Mouse (Mus musculus): ENCODE measurements around the gene Hsbp1. TPM values are rescaled to one million over a fixed set of nuclear protein-coding genes. Genes with fewer than 3 reads are reported as not detected.
"Not testable (repeated sequence)": the region's sequence is repeated elsewhere in the genome, so short reads cannot be mapped to it uniquely, and the experiment has no call there.

Hsbp1 gene
- polyA plus RNA-seq (2012; rRNA removed) (180 and 214 TPM in 2 replicates), polyA plus RNA-seq (2014; fragmentation: Nextera tagmentation; extraction: Ambion mirVana) (327 and 340 TPM in 2 replicates)

DNA sequence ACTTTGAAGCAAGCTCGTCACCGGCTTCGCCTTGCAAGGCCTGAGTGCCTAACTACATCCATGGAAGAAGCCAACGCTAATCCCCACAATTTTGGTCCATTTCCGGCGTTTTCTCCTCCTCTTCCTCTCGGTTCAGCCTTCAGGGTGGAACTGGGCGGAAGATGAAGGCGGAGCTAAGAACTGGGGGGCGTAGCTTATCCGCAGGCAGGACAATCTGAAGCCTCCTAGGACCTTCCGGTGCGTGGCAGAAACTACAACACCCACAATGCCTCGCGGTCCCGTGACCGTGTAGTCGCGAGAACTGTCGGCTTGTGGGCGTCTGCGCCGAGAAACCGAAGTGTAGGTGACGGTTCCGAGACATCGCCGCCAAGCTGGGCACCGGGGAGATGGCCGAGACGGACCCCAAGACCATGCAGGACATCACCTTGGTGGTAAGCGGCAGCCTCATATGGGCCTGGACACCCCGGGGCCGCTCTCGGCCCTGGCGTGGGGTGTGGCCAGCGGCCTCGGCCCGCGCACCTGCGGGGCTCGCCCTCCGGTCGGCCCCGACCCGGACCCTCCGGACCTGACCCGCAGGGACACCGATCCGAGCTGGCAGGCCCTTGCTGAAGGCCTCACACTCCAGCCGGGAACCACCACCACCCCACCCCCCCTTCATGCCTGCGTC is at the start of gene Hsbp1:
Gene Hsbp1 (plus strand): TSS at position 299 of the 667 bp plus-strand sequence.
- Histone ChIP-seq H3K9ac (ENCODE audit: low read depth, low read length, severe bottlenecking) (peak within 1 kb of the TSS; percentile 95), H3K4me2 (replicated peaks; ENCODE audit: low read depth, low read length, severe bottlenecking) (peak within 1 kb of the TSS; percentile 54), H3K4me3 (replicated peaks; ENCODE audit: low read length) (peak within 1 kb of the TSS; percentile 98), H3K27ac (replicated peaks; ENCODE audit: low read depth, low read length) (peak within 1 kb of the TSS; percentile 50; the same call in 1 of the 2 replicates), H3K4me1 (ENCODE audit: control insufficient read depth, insufficient read depth, low read length) (peaks cover 6% of the 10 kb centered on the region), H3K36me3 (ENCODE audit: control insufficient read depth, insufficient read depth, low read length) (peaks cover 29% of the 10 kb centered on the region), H3K9me3 (ENCODE audit: control insufficient read depth, low read length) (no peaks in the 10 kb centered on the region), H3K27me3 (ENCODE audit: control insufficient read depth, insufficient read depth, low read length) (no peaks in the 10 kb centered on the region)
- DNase-seq (ENCODE audit: low spot score): peak; percentile 98
- WGBS: 3% methylated on average over 33 of the region's 52 CpGs
- ATAC-seq (ENCODE audit: low FRiP score, low read depth): peak; percentile 99
- TF ChIP-seq POLR2A (IDR thresholded peaks at IDR 0.05; ENCODE audit: borderline replicate concordance, extremely low read depth, insufficient read depth, insufficient read length): peak; percentile 66; the same call in 1 of the 2 replicates

- H3K27ac ChIP-seq (replicated peaks; ENCODE audit: low read depth, low read length): no peak overlapping the region
- ATAC-seq (ENCODE audit: low FRiP score, low read depth): no peak
- H3K4me3 ChIP-seq (replicated peaks; ENCODE audit: low read length): no peak overlapping the region
- H3K4me1 ChIP-seq (ENCODE audit: control insufficient read depth, insufficient read depth, low read length): no peaks in the 10 kb centered on the region
- H3K9me3 ChIP-seq (ENCODE audit: control insufficient read depth, low read length): no peaks in the 10 kb centered on the region
- H3K36me3 ChIP-seq (ENCODE audit: control insufficient read depth, insufficient read depth, low read length): no peaks in the 10 kb centered on the region
- H3K27me3 ChIP-seq (ENCODE audit: control insufficient read depth, insufficient read depth, low read length): no peaks in the 10 kb centered on the region
- no peak for TF ChIP-seq POLR2A (IDR thresholded peaks at IDR 0.05; ENCODE audit: borderline replicate concordance, extremely low read depth, insufficient read depth, insufficient read length)
- H3K4me2 ChIP-seq (replicated peaks; ENCODE audit: low read depth, low read length, severe bottlenecking): no peak overlapping the region
- H3K9ac ChIP-seq (ENCODE audit: low read depth, low read length, severe bottlenecking): no peak overlapping the region
- no peak for DNase-seq (ENCODE audit: low spot score)
- WGBS: 81% methylated on average over 13 of the region's 13 CpGs
These were observed 48.8 kb upstream of the Hsbp1 start for GRCm38 (mm10) chr8:119295477-119295876.

GRCm38 (mm10) chr8:119297752-119298151 is 46.5 kb upstream of the Hsbp1 start:
- H3K4me1 ChIP-seq (ENCODE audit: control insufficient read depth, insufficient read depth, low read length); H3K4me3 ChIP-seq (replicated peaks; ENCODE audit: low read length); H3K27me3 ChIP-seq (ENCODE audit: control insufficient read depth, insufficient read depth, low read length); ATAC-seq (ENCODE audit: low FRiP score, low read depth); H3K4me2 ChIP-seq (replicated peaks; ENCODE audit: low read depth, low read length, severe bottlenecking); H3K27ac ChIP-seq (replicated peaks; ENCODE audit: low read depth, low read length); H3K36me3 ChIP-seq (ENCODE audit: control insufficient read depth, insufficient read depth, low read length); H3K9me3 ChIP-seq (ENCODE audit: control insufficient read depth, low read length); DNase-seq (ENCODE audit: low spot score); H3K9ac ChIP-seq (ENCODE audit: low read depth, low read length, severe bottlenecking): not testable (repeated sequence)
- 26% methylated on average over 3 of the region's 3 CpGs for WGBS

GRCm38 (mm10) chr8:119300335-119300734 is 44.0 kb upstream of the Hsbp1 start:
- no peak for DNase-seq (ENCODE audit: low spot score)
- WGBS: 85% methylated on average over 5 of the region's 5 CpGs
- Histone ChIP-seq H3K9ac (ENCODE audit: low read depth, low read length, severe bottlenecking) (no peak overlapping the region), H3K27ac (replicated peaks; ENCODE audit: low read depth, low read length) (no peak overlapping the region), H3K36me3 (ENCODE audit: control insufficient read depth, insufficient read depth, low read length) (no peaks in the 10 kb centered on the region), H3K9me3 (ENCODE audit: control insufficient read depth, low read length) (no peaks in the 10 kb centered on the region), H3K4me3 (replicated peaks; ENCODE audit: low read length) (no peak overlapping the region), H3K4me1 (ENCODE audit: control insufficient read depth, insufficient read depth, low read length) (no peaks in the 10 kb centered on the region), H3K4me2 (replicated peaks; ENCODE audit: low read depth, low read length, severe bottlenecking) (no peak overlapping the region), H3K27me3 (ENCODE audit: control insufficient read depth, insufficient read depth, low read length) (no peaks in the 10 kb centered on the region)
- ATAC-seq (ENCODE audit: low FRiP score, low read depth): no peak
- TF ChIP-seq POLR2A (IDR thresholded peaks at IDR 0.05; ENCODE audit: borderline replicate concordance, extremely low read depth, insufficient read depth, insufficient read length): no peak

- no peaks in the 10 kb centered on the region for H3K4me1 ChIP-seq (ENCODE audit: control insufficient read depth, insufficient read depth, low read length)
- H3K27me3 ChIP-seq (ENCODE audit: control insufficient read depth, insufficient read depth, low read length): no peaks in the 10 kb centered on the region
- H3K4me2 ChIP-seq (replicated peaks; ENCODE audit: low read depth, low read length, severe bottlenecking): no peak overlapping the region
- no peak overlapping the region for H3K27ac ChIP-seq (replicated peaks; ENCODE audit: low read depth, low read length)
- no peak overlapping the region for H3K4me3 ChIP-seq (replicated peaks; ENCODE audit: low read length)
- no peak overlapping the region for H3K9ac ChIP-seq (ENCODE audit: low read depth, low read length, severe bottlenecking)
- H3K9me3 ChIP-seq (ENCODE audit: control insufficient read depth, low read length): no peaks in the 10 kb centered on the region
- DNase-seq (ENCODE audit: low spot score) (no peak), ATAC-seq (ENCODE audit: low FRiP score, low read depth) (no peak)
- no peak for TF ChIP-seq POLR2A (IDR thresholded peaks at IDR 0.05; ENCODE audit: borderline replicate concordance, extremely low read depth, insufficient read depth, insufficient read length)
- WGBS: 79% methylated on average over 8 of the region's 8 CpGs
- H3K36me3 ChIP-seq (ENCODE audit: control insufficient read depth, insufficient read depth, low read length): no peaks in the 10 kb centered on the region
These were observed 40.1 kb upstream of the Hsbp1 start for GRCm38 (mm10) chr8:119304196-119304595.
